Mouse (Mus musculus) left cerebral cortex, postnatal 4 days (tissue): ENCODE measurements around the gene Notch3. TPM values are rescaled to one million over a fixed set of nuclear protein-coding genes. Genes with fewer than 3 reads are reported as not detected.
A peak's percentile ranks its signal among the peaks of the same experiment; 100 is the strongest.
"Not testable (repeated sequence)": the region's sequence is repeated elsewhere in the genome, so short reads cannot be mapped to it uniquely, and the experiment has no call there.

Experiments used
- DNase-seq: peaks from one replicate; pipeline ENCODE4 v3.0.0-alpha.2; 2022
- intact Hi-C: fragments of 180-260 bp; cut with DNase I; formaldehyde crosslinking; loops from one replicate; pipeline ENCODE4 v1.15.1; 2025
- total RNA-seq, 2 experiments: library from RNA; stranded (reverse); gene quantifications; 2 replicates each; pipeline ENCODE4 v1.2.3; 2021

The Notch3 gene
- total RNA-seq = 10 to 100 TPM; 21.8 to 21.9 TPM

- DNase-seq = peak; percentile 76
- intact Hi-C loops = no loop called here
Observed at GRCm38 (mm10) chr17:32166687-32167086, at the start of gene Notch3. Gene Notch3, minus strand, starts transcription at chr17:32166852.

GRCm38 (mm10) chr17:32215587-32215986 is 48.9 kb upstream of the Notch3 start:
- DNase-seq, intact Hi-C loops: not testable (repeated sequence)

- intact Hi-C loops, DNase-seq: not testable (repeated sequence)
Observed at GRCm38 (mm10) chr17:32211554-32211953, 44.9 kb upstream of the Notch3 start.

DNA sequence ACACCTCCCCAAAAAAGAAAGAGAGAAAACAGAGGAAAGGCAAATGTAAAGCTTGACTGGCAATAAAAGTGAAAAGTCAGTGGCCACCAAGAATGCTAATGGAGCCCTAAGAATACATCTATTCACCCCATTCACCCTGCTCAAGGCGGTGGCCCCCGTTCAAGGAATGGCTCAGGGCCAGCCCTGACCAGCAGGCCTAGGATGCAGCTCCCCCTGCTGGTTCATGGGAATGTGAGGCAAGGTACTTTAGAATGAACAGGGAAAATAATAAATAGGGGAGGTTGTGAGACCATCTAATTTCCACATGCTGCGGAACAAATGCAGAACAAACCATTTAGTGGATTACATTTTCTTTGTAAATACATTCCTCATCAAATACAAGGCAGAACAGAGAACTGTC is 43.1 kb upstream of the Notch3 start:
- intact Hi-C loops = loop anchor here (10.0 kb wide), 1 partner anchor 155 kb away; no protein-coding TSS in a partner anchor
- peak; percentile 76 for DNase-seq

DNA sequence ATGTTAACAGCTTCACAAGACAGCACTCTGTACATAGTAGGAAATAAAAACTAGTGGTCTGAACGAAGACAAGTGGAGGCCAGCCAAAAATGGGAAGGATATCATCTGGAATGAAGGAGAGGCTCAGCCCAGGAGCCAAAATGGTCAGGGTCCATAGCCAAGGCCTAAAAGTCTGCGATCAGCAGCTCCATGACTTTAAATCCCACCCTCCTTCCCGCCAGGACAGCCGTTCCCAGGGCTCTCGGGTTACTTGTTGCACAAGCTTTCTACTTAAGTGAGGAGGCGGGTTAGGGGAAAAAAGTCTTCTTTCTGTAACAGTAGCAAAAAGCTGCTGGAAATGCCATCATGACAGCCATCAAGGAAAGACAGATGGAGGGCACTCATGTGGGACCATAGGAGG is 42.5 kb upstream of the Notch3 start:
- DNase-seq = no peak
- intact Hi-C loops = loop anchor here (10.0 kb wide), 1 partner anchor 154 kb away; no protein-coding TSS in a partner anchor

GRCm38 (mm10) chr17:32207586-32208245 is 41.1 kb upstream of the Notch3 start:
- no peak for DNase-seq
- intact Hi-C loops = loop anchor here (10.0 kb wide), 1 partner anchor 153 kb away; no protein-coding TSS in a partner anchor

DNA sequence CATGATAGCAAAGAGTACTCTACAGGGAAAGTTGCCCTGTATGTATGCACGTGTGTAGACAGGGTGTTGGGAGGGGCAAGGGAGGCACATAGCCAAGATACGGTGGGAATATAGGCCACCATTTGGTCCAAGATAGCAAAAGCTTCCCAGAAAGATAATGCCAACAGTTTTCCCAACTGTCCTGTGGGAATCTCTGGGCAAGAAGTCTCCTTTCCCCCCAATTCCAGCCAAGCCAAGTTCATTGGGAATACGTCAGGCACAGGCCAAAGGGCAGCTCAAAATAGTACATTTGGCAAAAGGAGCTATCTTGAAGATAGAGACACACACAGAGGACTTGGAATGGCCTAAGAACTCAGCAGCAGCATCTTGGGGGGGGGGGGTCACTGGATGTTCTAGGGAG is 38.7 kb upstream of the Notch3 start:
- intact Hi-C loops = loop anchor here (10.0 kb wide), 1 partner anchor 151 kb away; no protein-coding TSS in a partner anchor
- DNase-seq = no peak

- DNase-seq = no peak
- intact Hi-C loops = loop anchor here (10.0 kb wide), 1 partner anchor 148 kb away; no protein-coding TSS in a partner anchor
Observed at GRCm38 (mm10) chr17:32202972-32203371, 36.3 kb upstream of the Notch3 start.

GRCm38 (mm10) chr17:32201086-32201485 is 34.4 kb upstream of the Notch3 start:
- DNase-seq = no peak
- intact Hi-C loops = loop anchor here (10.0 kb wide), 1 partner anchor 146 kb away; no protein-coding TSS in a partner anchor

- intact Hi-C loops = loop anchor here (10.0 kb wide), 1 partner anchor 145 kb away; no protein-coding TSS in a partner anchor
Observed at GRCm38 (mm10) chr17:32199796-32200195, 33.1 kb upstream of the Notch3 start.

DNA sequence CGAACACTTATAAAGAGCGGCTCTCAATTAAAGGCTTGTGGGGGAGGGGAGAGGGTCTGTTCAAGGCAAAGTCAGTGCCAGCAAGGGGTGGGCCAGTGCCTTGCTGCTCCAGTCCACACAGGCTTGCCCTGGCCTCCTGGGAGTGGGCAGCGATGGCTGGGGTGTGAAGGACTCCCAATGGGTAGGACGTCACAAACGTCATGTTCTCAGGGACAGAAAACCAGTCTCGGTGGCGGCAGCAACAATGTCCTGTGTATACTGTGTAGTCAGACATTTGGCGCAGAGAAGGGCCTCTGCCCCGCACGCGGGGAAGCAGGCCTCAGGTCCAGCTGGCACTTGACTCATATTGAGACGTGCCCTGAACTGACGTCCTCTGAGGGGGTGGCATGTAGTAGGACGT is 30.5 kb upstream of the Notch3 start:
- intact Hi-C loops = no loop called here
- DNase-seq = peak; percentile 45

More at GRCm38 (mm10) chr17:32199796-32200195, 33.1 kb upstream of the Notch3 start:
- no peak for DNase-seq

- DNase-seq = no peak
- intact Hi-C loops = no loop called here
Observed at GRCm38 (mm10) chr17:32195725-32196124, 29.1 kb upstream of the Notch3 start.

GRCm38 (mm10) chr17:32193010-32193409 is 26.4 kb upstream of the Notch3 start:
- intact Hi-C loops = no loop called here
- DNase-seq = no peak

GRCm38 (mm10) chr17:32189850-32190249 is 23.2 kb upstream of the Notch3 start:
- intact Hi-C loops = no loop called here
- no peak for DNase-seq

DNA sequence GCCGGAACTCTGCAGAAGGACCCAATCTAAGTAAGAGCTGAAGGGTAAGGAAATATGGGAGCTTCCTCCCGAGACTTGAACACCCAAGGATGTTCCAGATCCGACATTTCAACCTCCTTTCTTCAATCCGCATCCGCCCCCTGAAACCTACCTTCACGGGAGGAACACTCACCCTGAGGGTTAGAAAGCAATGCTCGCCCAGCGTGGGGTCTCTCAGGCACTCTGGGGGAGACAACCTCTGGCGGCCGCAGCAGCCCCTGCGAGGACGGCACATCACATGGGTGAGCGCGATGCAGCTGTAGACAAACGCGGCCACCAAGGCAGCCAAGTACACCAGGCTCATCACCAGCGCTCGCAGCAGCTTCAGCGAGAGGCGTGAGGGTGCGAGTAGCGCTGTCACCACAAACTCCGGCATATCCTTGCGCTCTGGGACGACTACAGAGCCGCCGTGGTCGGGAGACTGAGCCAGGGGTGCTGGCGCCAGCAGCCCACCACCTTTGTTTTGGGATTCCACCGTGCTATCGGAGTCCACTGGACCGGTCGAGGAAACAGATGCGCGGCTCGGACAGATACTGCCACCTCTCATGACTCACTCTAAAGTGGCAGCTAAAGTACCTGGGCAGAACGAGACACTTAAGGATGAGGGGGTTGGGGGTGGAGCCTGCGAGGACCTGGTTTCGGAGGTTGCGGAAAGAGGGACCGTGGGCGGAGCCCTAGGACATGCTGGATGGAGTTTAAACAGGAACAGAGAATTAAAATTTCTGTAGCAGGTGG is 22.4 kb upstream of the Notch3 start, which contains the start of gene Ephx3:
TSS of gene Ephx3 (minus strand) at position 687 of the 774 bp plus-strand sequence.
- intact Hi-C loops = no loop called here
- DNase-seq = no peak

DNA sequence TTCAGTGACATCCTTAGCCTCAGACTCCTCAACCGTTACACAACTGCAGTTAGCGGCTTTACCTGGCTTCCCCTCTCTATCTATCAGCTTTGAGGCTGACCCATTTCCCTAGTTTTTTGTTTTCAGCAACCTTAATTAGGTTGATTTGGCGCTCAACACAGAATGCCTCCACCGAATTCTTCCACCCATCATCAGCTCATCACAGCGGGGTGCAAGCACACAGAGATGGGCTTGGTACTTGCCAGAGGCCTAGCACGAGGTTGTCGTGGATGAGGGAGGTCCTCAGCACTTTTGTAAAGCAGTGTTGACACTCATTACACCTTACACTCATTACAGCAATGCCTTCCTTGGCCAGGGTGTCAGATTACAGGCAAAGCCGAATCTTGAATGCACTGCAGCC is 16.4 kb upstream of the Notch3 start:
- DNase-seq = no peak
- intact Hi-C loops = no loop called here

DNA sequence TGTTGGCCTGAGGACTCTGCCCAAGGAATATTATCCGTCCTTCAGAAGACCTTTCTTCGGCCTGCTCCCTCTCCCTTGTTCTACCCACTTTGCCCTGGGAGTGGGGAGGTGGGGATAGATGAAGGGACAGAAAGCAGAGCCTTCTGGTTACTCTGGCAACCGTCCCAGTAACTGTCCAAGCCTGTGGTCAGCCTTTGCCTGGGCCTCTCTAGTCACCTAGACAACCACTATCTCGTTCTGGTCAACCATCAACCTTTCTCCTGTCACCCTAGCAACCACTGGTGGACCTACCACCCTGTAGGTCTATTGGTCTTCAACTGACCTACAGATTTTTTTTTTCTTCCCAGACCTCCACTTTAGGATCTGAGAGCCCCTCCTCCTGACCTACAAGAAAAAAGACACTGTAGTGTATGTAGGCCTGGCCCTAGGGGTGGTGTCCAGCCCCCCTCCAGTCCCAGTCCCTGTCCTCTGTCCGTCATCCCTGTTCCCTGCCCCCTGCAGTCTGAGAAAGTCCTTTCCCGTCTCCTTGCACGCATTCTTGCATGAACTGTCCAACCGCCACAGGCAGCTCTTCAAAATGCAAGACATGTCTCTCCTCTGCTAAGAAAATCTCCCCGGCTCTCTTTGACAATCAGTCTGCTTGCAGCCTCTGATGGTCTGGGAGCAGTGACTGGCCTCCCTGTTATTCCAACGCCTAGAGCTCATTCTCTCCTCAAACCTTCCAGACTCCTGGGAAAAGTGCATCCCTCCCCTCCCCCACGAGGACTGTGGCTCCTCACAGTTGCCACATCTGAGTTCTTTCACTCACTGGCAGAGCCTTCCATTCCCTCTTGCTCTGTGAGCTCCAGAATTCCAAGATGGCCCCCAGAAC is 13.2 kb upstream of the Notch3 start:
- intact Hi-C loops = no loop called here
- DNase-seq = peak; percentile 65

DNA sequence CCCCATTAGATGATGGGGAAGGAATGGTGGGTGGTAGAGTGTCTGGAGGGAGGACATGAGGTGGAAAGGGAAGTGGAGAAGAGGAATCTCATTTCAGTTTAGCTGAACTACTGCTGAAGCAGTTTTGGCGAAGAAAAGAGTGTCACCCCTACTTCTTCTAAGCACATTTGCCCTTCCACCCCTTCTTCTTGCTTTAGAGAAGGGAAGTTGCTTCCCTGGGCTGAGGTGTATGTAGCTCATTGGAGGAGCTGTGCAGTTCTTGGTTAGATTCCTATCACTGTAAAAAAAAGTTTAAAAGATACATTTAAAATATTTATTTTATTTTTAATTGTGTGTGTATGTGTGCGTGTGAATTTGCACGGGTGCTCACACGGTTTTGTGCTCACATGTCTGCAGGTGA is 10.3 kb upstream of the Notch3 start:
- no peak for DNase-seq
- intact Hi-C loops = no loop called here

- intact Hi-C loops = no loop called here
- peak; percentile 30 for DNase-seq
Observed at GRCm38 (mm10) chr17:32173166-32173565, 6.5 kb upstream of the Notch3 start.

GRCm38 (mm10) chr17:32172485-32172884 is 5.8 kb upstream of the Notch3 start:
- intact Hi-C loops = no loop called here

More at GRCm38 (mm10) chr17:32172485-32172884, 5.8 kb upstream of the Notch3 start:
- DNase-seq = no peak
